Mouse (Mus musculus): ENCODE measurements at regions not wholly inside any gene's neighbourhood (a gene's known extent, or its start where the extent isn't known, plus 50 kb on each side); places are given as distances from the start of the nearest gene placed in this dataset.

DNA sequence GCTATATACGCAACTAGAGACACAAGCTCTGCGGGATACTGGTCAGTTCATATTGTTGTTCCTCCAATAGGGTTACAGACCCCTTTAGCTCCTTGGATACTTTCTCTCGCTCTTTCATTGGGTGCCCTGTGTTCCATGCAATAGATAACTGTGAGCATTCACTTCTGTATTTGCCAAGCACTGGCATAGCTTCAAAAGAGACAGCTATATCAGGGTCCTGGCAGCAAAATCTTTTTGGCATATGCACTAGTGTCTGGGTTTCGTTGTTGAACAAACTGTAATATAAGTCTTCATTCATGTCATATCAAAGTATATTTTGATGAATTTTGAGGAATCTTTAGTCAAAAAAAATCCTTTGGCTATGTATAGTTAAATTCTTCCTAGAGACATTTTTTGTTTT lies 307.0 kb upstream of the Cdh7 start:
- ATAC-seq (ENCODE audit: low FRiP score) (no peak), DNase-seq (ENCODE audit: low spot score) (no peak)
- H3K27me3 ChIP-seq (ENCODE audit: insufficient read depth, low read length), result no peaks in the 10 kb centered on the region
- WGBS, result 84% methylated on average over 4 of the region's 4 CpGs
- no peak overlapping the region for H3K4me3 ChIP-seq (ENCODE audit: low read depth, low read length)
- H3K9ac ChIP-seq (replicated peaks; ENCODE audit: low read length, poor library complexity, severe bottlenecking), result no peak overlapping the region
- H3K4me2 ChIP-seq (ENCODE audit: low read depth, low read length, poor library complexity, severe bottlenecking), result no peak overlapping the region
- no peaks in the 10 kb centered on the region for H3K4me1 ChIP-seq (ENCODE audit: insufficient read depth, low read length)
- H3K9me3 ChIP-seq (ENCODE audit: low read length), result no peaks in the 10 kb centered on the region
- H3K36me3 ChIP-seq (ENCODE audit: insufficient read depth, low read length), result no peaks in the 10 kb centered on the region
- no peak for TF ChIP-seq CTCF (IDR thresholded peaks at IDR 0.05)
- no peak overlapping the region for H3K27ac ChIP-seq (ENCODE audit: low read depth, low read length)

DNA sequence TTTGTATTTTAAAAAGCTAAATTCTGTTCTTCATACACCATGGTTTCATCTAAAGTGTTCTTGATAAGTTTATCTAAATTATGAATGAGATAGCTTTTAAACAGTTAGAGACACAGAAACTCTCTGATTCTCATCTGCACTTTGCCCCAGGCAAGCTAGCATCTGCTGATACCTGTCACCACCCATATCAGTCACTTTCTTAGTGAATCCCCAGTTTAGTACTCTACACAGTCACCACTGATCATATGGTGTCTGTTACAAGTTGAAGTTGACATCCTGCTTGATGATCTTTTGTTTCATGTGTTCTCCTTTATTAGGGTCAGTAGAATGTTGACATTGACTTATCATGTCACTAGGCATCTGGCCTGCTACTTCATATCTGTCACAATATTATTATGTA lies 259.8 kb upstream of the Cdh7 start:
- Histone ChIP-seq H3K4me2 (ENCODE audit: low read depth, low read length, poor library complexity, severe bottlenecking) (no peak overlapping the region), H3K4me3 (ENCODE audit: low read depth, low read length) (no peak overlapping the region), H3K27ac (ENCODE audit: low read depth, low read length) (no peak overlapping the region), H3K4me1 (ENCODE audit: insufficient read depth, low read length) (no peaks in the 10 kb centered on the region), H3K9ac (replicated peaks; ENCODE audit: low read length, poor library complexity, severe bottlenecking) (no peak overlapping the region), H3K27me3 (ENCODE audit: insufficient read depth, low read length) (no peaks in the 10 kb centered on the region), H3K36me3 (ENCODE audit: insufficient read depth, low read length) (no peaks in the 10 kb centered on the region), H3K9me3 (ENCODE audit: low read length) (no peaks in the 10 kb centered on the region)
- DNase-seq (ENCODE audit: low spot score), result peak; percentile 1
- ATAC-seq (ENCODE audit: low FRiP score), result no peak
- no peak for TF ChIP-seq CTCF (IDR thresholded peaks at IDR 0.05)

DNA sequence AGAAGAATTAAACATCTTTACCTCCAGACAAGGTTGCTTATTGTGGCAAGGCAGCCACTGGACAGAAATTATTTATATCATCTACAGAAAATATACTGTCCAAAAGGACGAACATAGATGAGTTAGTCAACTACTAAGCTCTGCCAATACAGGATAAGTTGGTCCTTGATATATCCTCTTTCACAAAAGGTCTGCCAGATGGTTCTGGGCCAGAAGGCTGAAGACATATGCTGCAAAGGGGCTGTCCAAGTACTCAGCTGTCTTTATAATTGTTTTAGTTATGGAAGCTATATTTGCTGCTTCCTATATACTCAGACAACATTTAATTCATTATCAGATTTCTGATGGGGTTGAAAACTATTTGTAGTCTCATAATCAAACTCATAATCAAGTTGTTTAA lies 246.2 kb upstream of the Cdh7 start:
- no peaks in the 10 kb centered on the region for H3K36me3 ChIP-seq (ENCODE audit: insufficient read depth, low read length)
- 78% methylated on average over 1 of the region's 1 CpGs for WGBS
- H3K9me3 ChIP-seq (ENCODE audit: low read length), result no peaks in the 10 kb centered on the region
- no peak for TF ChIP-seq CTCF (IDR thresholded peaks at IDR 0.05)
- no peak overlapping the region for H3K4me3 ChIP-seq (ENCODE audit: low read depth, low read length)
- H3K27me3 ChIP-seq (ENCODE audit: insufficient read depth, low read length), result no peaks in the 10 kb centered on the region
- H3K9ac ChIP-seq (replicated peaks; ENCODE audit: low read length, poor library complexity, severe bottlenecking), result no peak overlapping the region
- peak; percentile 9 for DNase-seq (ENCODE audit: low spot score)
- H3K27ac ChIP-seq (ENCODE audit: low read depth, low read length), result no peak overlapping the region
- no peaks in the 10 kb centered on the region for H3K4me1 ChIP-seq (ENCODE audit: insufficient read depth, low read length)
- ATAC-seq (ENCODE audit: low FRiP score), result no peak
- H3K4me2 ChIP-seq (ENCODE audit: low read depth, low read length, poor library complexity, severe bottlenecking), result no peak overlapping the region
